Mouse (Mus musculus) G1E (cell line): ENCODE data around the gene Rara.

Source experiments
- CTCF ChIP-seq: IDR thresholded peaks from 2 replicates; pipeline ENCODE4 v1.5.1; 2012; ENCODE audit warnings: low read depth, low read length, inconsistent platforms, mixed read lengths
- GATA1 ChIP-seq: IDR thresholded peaks from 2 replicates; pipeline ENCODE4 v1.6.1; 2012; ENCODE audit warnings: borderline replicate concordance, low read length, inconsistent platforms, mixed read lengths
- POLR2AphosphoS5 ChIP-seq: IDR thresholded peaks from 2 replicates; pipeline ENCODE4 v1.6.1; 2012; ENCODE audit warnings: low read depth, low read length, inconsistent platforms; ENCODE audit not compliant: insufficient replicate concordance

GRCm38 (mm10) chr11:98961766-98962165 is 34.1 kb downstream of the Rara start:
- no peak for TF ChIP-seq CTCF
- TF ChIP-seq GATA1 = no peak
- TF ChIP-seq POLR2AphosphoS5 = no peak
